Mouse (Mus musculus) olfactory bulb, adult 2 months (tissue): ENCODE data around the gene Zscan10. TPM values are rescaled to one million over a fixed set of nuclear protein-coding genes. Genes with fewer than 3 reads are reported as not detected.

Experiments
- H3K27ac ChIP-seq: fragments of 200-500 bp; 2 replicates; pipeline ENCODE4 v1.5.1; 2012; ENCODE audit warnings: low read depth, low read length; ENCODE audit not compliant: insufficient read depth
- H3K4me1 ChIP-seq: fragments of 200-500 bp; 2 replicates; pipeline ENCODE4 v1.6.1; 2012; ENCODE audit warnings: low read length; ENCODE audit not compliant: control insufficient read depth, insufficient read depth
- H3K4me3 ChIP-seq: fragments of 200-500 bp; 2 replicates; pipeline ENCODE4 v1.5.1; 2012; ENCODE audit warnings: mild to moderate bottlenecking, low read depth, low read length, moderate library complexity; ENCODE audit not compliant: insufficient read depth
- CTCF ChIP-seq: fragments of 200-500 bp; IDR thresholded peaks from 2 replicates; pipeline ENCODE4 v1.5.1; 2012; ENCODE audit warnings: low read depth, mild to moderate bottlenecking, low read length, moderate library complexity; ENCODE audit not compliant: insufficient read depth
- POLR2A ChIP-seq: fragments of 200-500 bp; IDR thresholded peaks from 2 replicates; pipeline ENCODE4 v1.6.1; 2012; ENCODE audit warnings: mild to moderate bottlenecking, low read depth, low read length, moderate library complexity; ENCODE audit not compliant: insufficient read depth
- WGBS: fragments of 180-500 bp; shearing (Covaris S2); methylation state at CpG from one replicate; pipeline ENCODE4 v1.1.7; 2018; 5-methylcytosine and 5-hydroxymethylcytosine counted together
- polyA plus RNA-seq: library from polyadenylated mRNA; stranded (reverse); fragments of >200 nt; gene quantifications from 2 replicates; pipeline ENCODE4 v1.2.4, GENCODE M21; 2012; ENCODE audit warnings: low replicate concordance; ENCODE audit not compliant: missing spikeins, insufficient read depth, insufficient read length

Zscan10 gene
- polyA plus RNA-seq, 1 experiment, result not detected

DNA sequence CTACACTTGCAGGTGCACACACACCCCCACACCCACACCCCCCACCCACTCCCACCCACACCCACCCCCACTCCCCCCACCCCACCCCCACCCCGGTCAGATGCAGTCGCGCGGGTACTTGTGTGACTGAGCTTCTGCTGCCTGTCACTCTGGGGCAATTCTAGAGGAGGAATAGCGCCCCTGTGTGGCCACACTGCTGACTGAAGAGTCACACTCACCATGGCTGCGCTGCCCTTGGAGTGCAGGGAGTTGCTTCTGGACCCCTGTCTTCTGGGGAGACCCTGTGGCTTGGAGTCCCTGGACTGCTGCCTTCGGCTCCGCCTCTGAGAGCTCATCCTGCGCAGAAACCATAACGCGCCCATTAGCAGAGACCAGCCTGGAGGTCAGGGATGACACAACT is 40.9 kb upstream of the Zscan10 start:
- WGBS, result 50% methylated on average over 11 of the region's 11 CpGs
- TF ChIP-seq POLR2A, result no peak
- TF ChIP-seq CTCF, result no peak
- Histone ChIP-seq H3K4me3 (no peak overlapping the region), H3K27ac (no peak overlapping the region), H3K4me1 (peaks cover 3% of the 10 kb centered on the region; the same call in 1 of the 2 replicates)

DNA sequence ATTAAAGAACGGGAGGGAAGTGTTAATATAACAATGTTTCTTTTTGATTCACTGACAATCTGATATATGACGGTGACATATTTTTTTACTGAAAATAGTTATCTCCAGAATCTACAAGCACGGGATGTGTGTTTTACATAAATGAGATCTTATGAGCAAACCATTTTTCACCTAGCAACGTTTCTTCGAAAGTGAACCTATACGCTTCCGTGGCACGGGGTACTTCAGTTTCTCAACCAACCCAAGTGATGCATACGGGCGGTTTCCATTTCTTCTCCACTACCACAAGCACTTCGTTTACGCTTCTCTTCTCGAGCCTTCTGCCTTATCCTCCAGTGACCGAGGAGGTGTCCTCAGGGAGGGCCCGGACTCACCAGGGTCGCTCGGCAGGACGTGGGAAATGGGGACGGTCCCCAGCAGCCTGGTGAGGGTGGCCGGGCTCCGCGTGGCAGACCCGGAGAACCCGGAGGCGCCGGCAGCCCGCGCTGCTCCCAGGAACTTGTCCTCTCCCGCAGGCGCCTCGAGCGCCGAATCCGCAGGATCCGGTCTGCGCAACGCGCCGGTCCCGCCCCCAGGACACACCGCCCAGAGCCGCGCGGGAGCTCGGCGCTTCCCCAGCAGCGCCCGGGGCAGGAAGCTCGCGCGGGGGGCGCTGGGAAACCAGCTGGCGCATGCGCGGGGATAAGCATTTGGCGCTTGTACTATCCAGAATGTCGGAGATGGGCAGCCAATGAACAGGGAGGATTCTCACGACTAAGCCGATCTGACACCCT is 36.9 kb upstream of the Zscan10 start, which contains the start of gene Zfp213:
Zfp213 (minus strand) TSS at position 644 of the 773 bp plus-strand sequence.
- TF ChIP-seq POLR2A, result peak; percentile 97
- no peak for TF ChIP-seq CTCF
- peaks cover 3% of the 10 kb centered on the region; the same call in 1 of the 2 replicates for H3K4me1 ChIP-seq
- peak within 1 kb of the TSS; percentile 98 for H3K4me3 ChIP-seq
- WGBS, result under 1% methylated on average over 59 of the region's 59 CpGs
- H3K27ac ChIP-seq, result peak within 1 kb of the TSS; percentile 88

DNA sequence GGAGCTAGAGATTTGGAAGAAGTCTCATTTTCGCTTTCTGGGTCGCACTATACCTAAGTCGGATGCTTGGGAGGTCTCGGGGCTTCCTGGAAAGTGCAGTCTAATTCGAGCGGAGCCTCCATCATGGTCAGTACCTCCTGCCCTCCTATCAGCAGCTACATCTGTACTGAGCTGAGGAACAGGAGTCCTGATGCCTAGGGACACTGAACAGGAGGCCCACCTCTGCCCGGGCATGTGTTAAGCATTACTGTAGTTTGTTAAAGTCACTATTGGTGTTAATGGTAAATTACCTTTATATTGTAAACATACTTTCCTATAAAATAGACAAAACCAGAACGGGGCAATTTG is 36.3 kb upstream of the Zscan10 start:
- TF ChIP-seq CTCF, result no peak
- Histone ChIP-seq H3K4me3 (peak overlapping the region; percentile 98), H3K4me1 (peaks cover 3% of the 10 kb centered on the region; the same call in 1 of the 2 replicates), H3K27ac (peak overlapping the region; percentile 84)
- 0% methylated on average over 8 of the region's 8 CpGs for WGBS

- H3K27ac ChIP-seq, result no peak overlapping the region
- H3K4me3 ChIP-seq, result no peak overlapping the region
- 55% methylated on average over 5 of the region's 5 CpGs for WGBS
- TF ChIP-seq POLR2A (no peak), CTCF (no peak)
- no peaks in the 10 kb centered on the region for H3K4me1 ChIP-seq
These were observed 33.9 kb upstream of the Zscan10 start for GRCm38 (mm10) chr17:23566787-23567186.

DNA sequence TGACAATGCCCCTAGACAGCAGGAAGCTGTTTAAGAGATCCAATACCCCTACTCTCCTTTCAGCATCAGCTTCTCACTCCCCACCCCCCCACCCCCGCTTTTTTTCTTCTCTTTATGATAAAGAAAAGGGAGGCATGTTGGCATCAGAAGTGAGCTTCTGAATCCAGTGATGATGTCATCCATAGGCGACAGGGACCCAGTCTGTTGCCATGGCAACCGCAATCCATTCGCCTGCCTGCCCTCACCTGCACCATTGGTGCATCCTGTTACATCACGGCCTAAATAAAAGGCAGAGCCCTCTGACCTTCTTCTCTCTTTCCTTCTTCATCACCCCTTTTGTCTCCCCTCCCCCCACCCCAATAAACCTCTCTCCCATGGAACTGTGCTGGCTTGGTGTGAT is 32.3 kb upstream of the Zscan10 start:
- 19% methylated on average over 5 of the region's 5 CpGs for WGBS
- Histone ChIP-seq H3K4me3 (no peak overlapping the region), H3K27ac (no peak overlapping the region), H3K4me1 (no peaks in the 10 kb centered on the region)
- TF ChIP-seq POLR2A (no peak), CTCF (no peak)

- H3K4me3 ChIP-seq, result no peak overlapping the region
- H3K27ac ChIP-seq, result no peak overlapping the region
- H3K4me1 ChIP-seq, result no peaks in the 10 kb centered on the region
- WGBS, result 28% methylated on average over 6 of the region's 6 CpGs
- TF ChIP-seq POLR2A, result no peak
- no peak for TF ChIP-seq CTCF
These were observed 30.6 kb upstream of the Zscan10 start for GRCm38 (mm10) chr17:23570017-23570416.

- TF ChIP-seq POLR2A, result no peak
- no peaks in the 10 kb centered on the region for H3K4me1 ChIP-seq
- 17% methylated on average over 5 of the region's 5 CpGs for WGBS
- H3K4me3 ChIP-seq, result no peak overlapping the region
- H3K27ac ChIP-seq, result no peak overlapping the region
These were observed 29.6 kb upstream of the Zscan10 start for GRCm38 (mm10) chr17:23571084-23571483.

GRCm38 (mm10) chr17:23572059-23572458 is 28.6 kb upstream of the Zscan10 start:
- H3K27ac ChIP-seq, result no peak overlapping the region
- H3K4me3 ChIP-seq, result no peak overlapping the region
- WGBS, result 78% methylated on average over 6 of the region's 6 CpGs
- H3K4me1 ChIP-seq, result no peaks in the 10 kb centered on the region
- no peak for TF ChIP-seq CTCF
- no peak for TF ChIP-seq POLR2A

GRCm38 (mm10) chr17:23574130-23574529 is 26.5 kb upstream of the Zscan10 start:
- Histone ChIP-seq H3K4me1 (no peaks in the 10 kb centered on the region), H3K4me3 (no peak overlapping the region), H3K27ac (no peak overlapping the region)
- WGBS, result 93% methylated on average over 8 of the region's 8 CpGs
- no peak for TF ChIP-seq CTCF
- TF ChIP-seq POLR2A, result no peak
